Mouse (Mus musculus): ENCODE data around the gene Dram1.

Gene Dram1

GRCm38 (mm10) chr10:88379013-88379885, at the start of gene Dram1, which contains the start of gene Gnptab:
Dram1 (minus strand) TSS chr10:88379080.
Gnptab (plus strand) TSS chr10:88379132.
- peak; percentile 74 to 87 for DNase-seq

- DNase-seq, result no peak
Observed at GRCm38 (mm10) chr10:88427998-88428397, 49.1 kb upstream of the Dram1 start.

GRCm38 (mm10) chr10:88426896-88427295, 48.0 kb upstream of the Dram1 start:
- DNase-seq, result no peak

- peak; percentile 63 to 71 for DNase-seq
Observed at GRCm38 (mm10) chr10:88426158-88426816, 47.4 kb upstream of the Dram1 start.

GRCm38 (mm10) chr10:88420655-88421435, 42.0 kb upstream of the Dram1 start:
- no peak for DNase-seq

- DNase-seq, result no peak
Observed at GRCm38 (mm10) chr10:88420141-88420541, 41.3 kb upstream of the Dram1 start.

GRCm38 (mm10) chr10:88417686-88418085, 38.8 kb upstream of the Dram1 start:
- DNase-seq, result no peak

GRCm38 (mm10) chr10:88412290-88412995, 33.6 kb upstream of the Dram1 start:
- DNase-seq, result no peak

- no peak for DNase-seq
Observed at GRCm38 (mm10) chr10:88409751-88410150, 30.9 kb upstream of the Dram1 start.

GRCm38 (mm10) chr10:88407875-88408631, 29.2 kb upstream of the Dram1 start:
- no peak for DNase-seq

- peak in 1 of 2 experiments; percentile 48 for DNase-seq
Observed at GRCm38 (mm10) chr10:88405812-88406211, 26.9 kb upstream of the Dram1 start.

GRCm38 (mm10) chr10:88404220-88404619, 25.3 kb upstream of the Dram1 start:
- no peak for DNase-seq

- DNase-seq, result no peak
Observed at GRCm38 (mm10) chr10:88403021-88403420, 24.1 kb upstream of the Dram1 start.

GRCm38 (mm10) chr10:88399271-88399670, 20.4 kb upstream of the Dram1 start:
- no peak for DNase-seq

- DNase-seq, result no peak
Observed at GRCm38 (mm10) chr10:88398668-88399243, 19.9 kb upstream of the Dram1 start.

- DNase-seq, result no peak
Observed at GRCm38 (mm10) chr10:88392181-88392847, 13.4 kb upstream of the Dram1 start.

GRCm38 (mm10) chr10:88391495-88391894, 12.6 kb upstream of the Dram1 start:
- no peak for DNase-seq

GRCm38 (mm10) chr10:88390096-88390790, 11.4 kb upstream of the Dram1 start:
- peak; percentile 35 to 56 for DNase-seq

GRCm38 (mm10) chr10:88389576-88389975, 10.7 kb upstream of the Dram1 start:
- DNase-seq, result peak in 1 of 2 experiments; percentile 43

- DNase-seq, result peak in 1 of 2 experiments; percentile 55
Observed at GRCm38 (mm10) chr10:88386251-88386650, 7.4 kb upstream of the Dram1 start.
